Mouse (Mus musculus) stomach, embryonic 15.5 days (tissue): ENCODE measurements around the gene Mmachc. TPM values are rescaled to one million over a fixed set of nuclear protein-coding genes. Genes with fewer than 3 reads are reported as not detected.
A peak's percentile ranks its signal among the peaks of the same experiment; 100 is the strongest.
"Not testable (repeated sequence)": the region's sequence is repeated elsewhere in the genome, so short reads cannot be mapped to it uniquely, and the experiment has no call there.

Source experiments
- ATAC-seq: fragments of 200-750 bp; cut with Nextera tagmentation; 2 replicates; pipeline ENCODE4 v1.8.0; 2017; ENCODE audit warnings: low read depth, moderate number of reproducible peaks, moderate TSS enrichment; ENCODE audit not compliant: insufficient read depth, low FRiP score
- H3K27ac ChIP-seq: fragments of 300-500 bp; sonication (generic); 2 replicates; pipeline ENCODE4 v1.5.1; 2015; ENCODE audit warnings: mild to moderate bottlenecking, inconsistent platforms
- H3K27me3 ChIP-seq: fragments of 300-500 bp; sonication (generic); replicated peaks from 2 replicates; pipeline ENCODE4 v1.6.1; 2015; ENCODE audit warnings: inconsistent platforms
- H3K36me3 ChIP-seq: fragments of 300-500 bp; sonication (generic); 2 replicates; pipeline ENCODE4 v1.6.1; 2015; ENCODE audit warnings: inconsistent platforms
- H3K4me1 ChIP-seq: fragments of 300-500 bp; sonication (generic); 2 replicates; pipeline ENCODE4 v1.6.1; 2015; ENCODE audit warnings: inconsistent platforms
- H3K4me2 ChIP-seq: fragments of 300-500 bp; sonication (generic); 2 replicates; pipeline ENCODE4 v1.6.1; 2015; ENCODE audit warnings: mild to moderate bottlenecking, inconsistent platforms
- H3K4me3 ChIP-seq: fragments of 300-500 bp; sonication (generic); replicated peaks from 2 replicates; pipeline ENCODE4 v1.5.1; 2015; ENCODE audit warnings: inconsistent platforms
- H3K9ac ChIP-seq: fragments of 300-500 bp; sonication (generic); 2 replicates; pipeline ENCODE4 v1.6.1; 2015; ENCODE audit warnings: inconsistent platforms
- H3K9me3 ChIP-seq: fragments of 300-500 bp; sonication (generic); 2 replicates; pipeline ENCODE4 v1.6.1; 2016; ENCODE audit warnings: inconsistent platforms
- WGBS: fragments of 180-500 bp; shearing (Covaris S2); methylation state at CpG from one replicate; pipeline ENCODE4 v1.1.7; 2015; 5-methylcytosine and 5-hydroxymethylcytosine counted together
- polyA plus RNA-seq: library from polyadenylated mRNA; unstranded; fragments of >200 nt; fragmentation: Nextera tagmentation; extraction: Ambion mirVana; gene quantifications from 2 replicates; pipeline ENCODE4 v1.2.1, GENCODE M21; 2015

Mmachc gene
- polyA plus RNA-seq, 1 experiment from 2014 or later, result 23.5 TPM

DNA sequence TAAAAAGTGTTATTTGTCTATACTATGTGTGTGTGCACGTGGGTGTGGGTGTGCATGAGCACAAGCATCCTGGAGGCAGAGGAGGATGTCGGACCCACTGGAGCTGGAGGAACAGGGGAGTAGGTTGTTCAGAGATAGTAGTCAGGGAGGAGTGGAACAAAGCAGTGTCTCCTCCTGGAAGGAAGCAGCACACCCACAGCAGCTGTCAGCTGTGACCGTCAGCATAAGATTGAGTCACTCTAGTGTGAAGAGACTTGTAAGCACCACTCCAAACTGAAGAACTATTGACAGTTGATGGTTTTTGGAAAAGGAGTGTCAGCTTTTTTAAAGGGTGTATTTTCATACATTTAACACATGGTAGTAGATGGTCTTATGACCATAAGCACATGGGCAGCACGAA, 41.6 kb downstream of the Mmachc start:
- H3K9me3 ChIP-seq, result no peaks in the 10 kb centered on the region
- H3K9ac ChIP-seq, result no peak overlapping the region
- H3K36me3 ChIP-seq, result no peaks in the 10 kb centered on the region
- H3K4me2 ChIP-seq, result no peak overlapping the region
- no peaks in the 10 kb centered on the region for H3K4me1 ChIP-seq
- H3K27me3 ChIP-seq, result no peaks in the 10 kb centered on the region
- no peak for ATAC-seq
- H3K4me3 ChIP-seq, result no peak overlapping the region
- 67% methylated on average over 4 of the region's 4 CpGs for WGBS
- no peak overlapping the region for H3K27ac ChIP-seq

DNA sequence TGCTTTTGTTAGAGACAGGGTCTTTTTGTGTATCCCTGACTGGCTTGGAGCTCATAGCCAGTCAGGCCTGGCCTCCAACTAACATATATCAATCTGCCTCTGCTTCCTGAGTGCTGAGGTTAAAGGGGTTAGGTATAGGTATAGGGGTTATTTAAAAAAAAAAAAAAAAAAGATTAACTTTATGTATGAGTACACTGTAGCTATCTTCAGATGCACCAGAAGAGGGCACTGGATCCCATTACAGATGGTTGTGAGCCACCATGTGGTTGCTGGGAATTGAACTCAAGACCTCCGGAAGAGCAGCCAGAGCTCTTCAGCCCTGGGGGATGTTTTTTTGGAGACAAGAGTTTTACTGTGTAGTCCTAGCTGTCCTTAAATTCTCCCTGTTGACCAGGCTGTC, 46.2 kb downstream of the Mmachc start:
- H3K9me3 ChIP-seq, result no peaks in the 10 kb centered on the region
- H3K9ac ChIP-seq, result no peak overlapping the region
- H3K27ac ChIP-seq, result no peak overlapping the region
- H3K4me2 ChIP-seq, result no peak overlapping the region
- WGBS, result 89% methylated on average over 1 of the region's 1 CpGs
- H3K4me3 ChIP-seq, result no peak overlapping the region
- ATAC-seq, result no peak
- H3K27me3 ChIP-seq, result no peaks in the 10 kb centered on the region
- H3K4me1 ChIP-seq, result no peaks in the 10 kb centered on the region
- H3K36me3 ChIP-seq, result no peaks in the 10 kb centered on the region

- 79% methylated on average over 6 of the region's 6 CpGs for WGBS
- no peaks in the 10 kb centered on the region for H3K27me3 ChIP-seq
- no peaks in the 10 kb centered on the region for H3K4me1 ChIP-seq
- no peak for ATAC-seq
- H3K36me3 ChIP-seq, result no peaks in the 10 kb centered on the region
- no peak overlapping the region for H3K9ac ChIP-seq
- H3K4me2 ChIP-seq, result no peak overlapping the region
- H3K27ac ChIP-seq, result no peak overlapping the region
- no peak overlapping the region for H3K4me3 ChIP-seq
- no peaks in the 10 kb centered on the region for H3K9me3 ChIP-seq
Observed at GRCm38 (mm10) chr4:116660829-116661228, 47.4 kb downstream of the Mmachc start.

DNA sequence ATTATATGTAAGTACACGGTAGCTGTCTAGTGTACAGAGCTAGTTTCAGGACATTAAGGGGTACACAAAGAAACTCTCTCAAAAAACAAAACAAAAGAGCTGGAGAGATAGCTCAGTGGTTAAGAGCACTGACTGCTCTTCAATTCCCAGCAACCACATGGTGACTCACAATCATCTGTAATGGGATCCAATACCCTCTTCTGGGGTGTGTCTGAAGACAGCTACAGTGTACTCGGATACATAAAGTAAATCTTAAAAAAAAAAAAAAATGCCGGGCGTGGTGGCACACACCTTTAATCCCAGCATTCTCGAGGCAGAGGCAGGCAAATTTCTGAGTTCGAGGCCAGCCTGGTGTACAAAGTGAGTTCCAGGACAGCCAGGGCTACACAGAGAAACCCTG, 48.3 kb downstream of the Mmachc start:
- H3K4me1 ChIP-seq, H3K4me3 ChIP-seq, H3K9me3 ChIP-seq, H3K36me3 ChIP-seq, H3K9ac ChIP-seq, H3K27me3 ChIP-seq, H3K4me2 ChIP-seq, ATAC-seq, H3K27ac ChIP-seq: not testable (repeated sequence)
- 75% methylated on average over 6 of the region's 6 CpGs for WGBS

GRCm38 (mm10) chr4:116659474-116659873, 48.7 kb downstream of the Mmachc start:
- no peaks in the 10 kb centered on the region for H3K36me3 ChIP-seq
- WGBS, result 48% methylated on average over 2 of the region's 2 CpGs
- H3K27ac ChIP-seq, result no peak overlapping the region
- H3K9me3 ChIP-seq, result no peaks in the 10 kb centered on the region
- ATAC-seq, result peak; percentile 39; the same call in 1 of the 2 replicates
- no peaks in the 10 kb centered on the region for H3K27me3 ChIP-seq
- H3K4me2 ChIP-seq, result no peak overlapping the region
- no peaks in the 10 kb centered on the region for H3K4me1 ChIP-seq
- no peak overlapping the region for H3K4me3 ChIP-seq
- H3K9ac ChIP-seq, result no peak overlapping the region

DNA sequence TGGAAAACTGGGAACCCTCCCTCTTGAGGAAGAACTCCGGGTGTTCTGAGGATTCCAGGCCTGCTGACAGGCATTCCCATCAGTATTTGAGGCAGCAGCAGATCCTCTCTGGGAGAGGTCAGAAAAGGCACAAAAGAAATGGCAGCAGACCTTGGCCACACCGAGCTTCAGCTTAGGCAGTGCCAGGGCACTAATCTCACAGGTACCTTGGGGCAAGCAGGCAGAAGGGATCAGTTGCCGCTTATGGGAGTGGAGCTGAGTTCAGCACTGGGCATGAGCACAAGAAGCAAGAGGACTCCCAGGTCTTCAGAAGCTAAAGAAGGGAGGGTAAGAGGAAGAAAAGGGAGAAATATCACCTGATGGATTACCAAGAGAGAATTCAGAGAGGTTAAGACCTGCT, 50.2 kb downstream of the Mmachc start:
- no peaks in the 10 kb centered on the region for H3K9me3 ChIP-seq
- H3K27me3 ChIP-seq, result no peaks in the 10 kb centered on the region
- H3K4me2 ChIP-seq, result no peak overlapping the region
- ATAC-seq, result no peak
- no peak overlapping the region for H3K9ac ChIP-seq
- H3K4me3 ChIP-seq, result no peak overlapping the region
- H3K4me1 ChIP-seq, result no peaks in the 10 kb centered on the region
- no peaks in the 10 kb centered on the region for H3K36me3 ChIP-seq
- WGBS, result 59% methylated on average over 3 of the region's 3 CpGs
- H3K27ac ChIP-seq, result no peak overlapping the region

GRCm38 (mm10) chr4:116655658-116656057, 52.5 kb downstream of the Mmachc start:
- Histone ChIP-seq H3K27me3 (no peaks in the 10 kb centered on the region), H3K4me1 (no peaks in the 10 kb centered on the region), H3K36me3 (no peaks in the 10 kb centered on the region), H3K27ac (no peak overlapping the region), H3K9ac (no peak overlapping the region), H3K4me2 (no peak overlapping the region), H3K4me3 (no peak overlapping the region), H3K9me3 (no peaks in the 10 kb centered on the region)
- 70% methylated on average over 3 of the region's 3 CpGs for WGBS
- ATAC-seq, result no peak

- Histone ChIP-seq H3K9ac (no peak overlapping the region), H3K4me1 (peaks cover 2% of the 10 kb centered on the region; the same call in 1 of the 2 replicates), H3K27me3 (no peaks in the 10 kb centered on the region), H3K27ac (no peak overlapping the region), H3K4me3 (no peak overlapping the region), H3K4me2 (no peak overlapping the region), H3K9me3 (no peaks in the 10 kb centered on the region), H3K36me3 (no peaks in the 10 kb centered on the region)
- 47% methylated on average over 2 of the region's 2 CpGs for WGBS
- no peak for ATAC-seq
Observed at GRCm38 (mm10) chr4:116655100-116655499, 53.1 kb downstream of the Mmachc start.

DNA sequence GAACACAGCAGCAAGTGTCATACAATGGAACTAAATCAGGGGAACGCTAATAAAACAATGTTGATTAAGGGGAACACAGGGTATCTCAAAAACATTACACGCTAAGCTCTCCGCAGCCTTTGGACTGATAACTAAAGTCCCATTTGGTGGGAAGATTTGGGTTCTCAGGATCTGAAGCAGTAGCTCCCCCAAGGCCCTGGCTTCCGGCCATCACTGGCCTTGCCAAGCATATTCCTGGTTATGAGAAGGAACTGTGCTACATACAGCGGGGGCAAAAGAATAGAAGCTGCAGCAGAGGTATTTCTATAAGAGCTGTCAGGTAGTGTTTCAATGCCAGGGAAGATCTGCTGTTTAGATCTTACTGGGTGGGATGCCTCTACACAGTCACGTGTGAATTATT, 55.0 kb downstream of the Mmachc start:
- H3K27ac ChIP-seq, result no peak overlapping the region
- 86% methylated on average over 6 of the region's 6 CpGs for WGBS
- H3K4me2 ChIP-seq, result no peak overlapping the region
- peaks cover 10% of the 10 kb centered on the region; the same call in 1 of the 2 replicates for H3K4me1 ChIP-seq
- no peak overlapping the region for H3K4me3 ChIP-seq
- no peaks in the 10 kb centered on the region for H3K9me3 ChIP-seq
- no peak for ATAC-seq
- no peak overlapping the region for H3K9ac ChIP-seq
- no peaks in the 10 kb centered on the region for H3K36me3 ChIP-seq
- no peaks in the 10 kb centered on the region for H3K27me3 ChIP-seq

Other genes starting within 250 kb of the Mmachc start
- 13.0 and 14.3 TPM in 2 replicates for gene Mast2, start 244.2 kb downstream of the Mmachc start, polyA plus RNA-seq
- gene Ipp, start 200.9 kb downstream of the Mmachc start, polyA plus RNA-seq, result 14.0 and 15.2 TPM in 2 replicates
- gene Tmem69, start 152.5 kb downstream of the Mmachc start, polyA plus RNA-seq, result 26.5 and 26.7 TPM in 2 replicates
- 28.9 and 33.1 TPM in 2 replicates for gene Gpbp1l1, start 150.7 kb downstream of the Mmachc start, polyA plus RNA-seq
- 4.2 and 4.5 TPM in 2 replicates for gene Ccdc17, start 111.8 kb downstream of the Mmachc start, polyA plus RNA-seq
- 103 and 118 TPM in 2 replicates for gene Nasp, start 80.5 kb downstream of the Mmachc start, polyA plus RNA-seq
- gene Akr1a1, start 56.7 kb downstream of the Mmachc start, polyA plus RNA-seq, result 731 and 767 TPM in 2 replicates
- 1,377 and 1,420 TPM in 2 replicates for gene Prdx1, start 22.9 kb downstream of the Mmachc start, polyA plus RNA-seq
- gene Ccdc163, start 103 bp upstream of the Mmachc start, polyA plus RNA-seq, result 23.9 and 27.7 TPM in 2 replicates
- 5.8 and 7.3 TPM in 2 replicates for gene Tesk2, start 12.5 kb upstream of the Mmachc start, polyA plus RNA-seq
- 32.5 and 33.0 TPM in 2 replicates for gene Toe1, start 99.2 kb upstream of the Mmachc start, polyA plus RNA-seq
- gene Mutyh, start 99.3 kb upstream of the Mmachc start, polyA plus RNA-seq, result 11.9 and 13.2 TPM in 2 replicates
- gene Hpdl, start 113.3 kb upstream of the Mmachc start, polyA plus RNA-seq, result 1.2 and 1.7 TPM in 2 replicates
- gene Zswim5, start 169.0 kb upstream of the Mmachc start, polyA plus RNA-seq, result 0.58 and 0.67 TPM in 2 replicates